Mouse (Mus musculus) hindbrain, embryonic 15.5 days (tissue): ENCODE results near the gene Gm20388. TPM values are rescaled to one million over a fixed set of nuclear protein-coding genes. Genes with fewer than 3 reads are reported as not detected.
A peak's percentile ranks its signal among the peaks of the same experiment; 100 is the strongest.
"Not testable (repeated sequence)": the region's sequence is repeated elsewhere in the genome, so short reads cannot be mapped to it uniquely, and the experiment has no call there.

ENCODE experiments used
- ATAC-seq: fragments of 200-750 bp; cut with Nextera tagmentation; 2 replicates; pipeline ENCODE4 v1.8.0; 2017; ENCODE audit warnings: low read depth, moderate number of reproducible peaks, moderate TSS enrichment; ENCODE audit not compliant: low FRiP score
- H3K27ac ChIP-seq: fragments of 300-500 bp; sonication (generic); replicated peaks from 2 replicates; pipeline ENCODE4 v1.5.1; 2015; ENCODE audit warnings: mild to moderate bottlenecking, inconsistent platforms
- H3K27me3 ChIP-seq: fragments of 300-500 bp; sonication (generic); 2 replicates; pipeline ENCODE4 v1.6.1; 2015; ENCODE audit warnings: control low read depth, inconsistent platforms
- H3K36me3 ChIP-seq: fragments of 300-500 bp; sonication (generic); 2 replicates; pipeline ENCODE4 v1.6.1; 2015; ENCODE audit warnings: control low read depth, inconsistent platforms
- H3K4me1 ChIP-seq: fragments of 300-500 bp; sonication (generic); replicated peaks from 2 replicates; pipeline ENCODE4 v1.6.1; 2015; ENCODE audit warnings: control low read depth, inconsistent platforms
- H3K4me2 ChIP-seq: fragments of 300-500 bp; sonication (generic); 2 replicates; pipeline ENCODE4 v1.6.1; 2015; ENCODE audit warnings: moderate library complexity, mild to moderate bottlenecking, inconsistent platforms
- H3K4me3 ChIP-seq: fragments of 300-500 bp; sonication (generic); 2 replicates; pipeline ENCODE4 v1.5.1; 2015; ENCODE audit warnings: mild to moderate bottlenecking, inconsistent platforms
- H3K9ac ChIP-seq: fragments of 300-500 bp; sonication (generic); 2 replicates; pipeline ENCODE4 v1.6.1; 2015; ENCODE audit warnings: inconsistent platforms
- H3K9me3 ChIP-seq: fragments of 300-500 bp; sonication (generic); 2 replicates; pipeline ENCODE4 v1.6.1; 2016; ENCODE audit warnings: control low read depth, inconsistent platforms
- WGBS: fragments of 180-500 bp; shearing (Covaris S2); methylation state at CpG from one replicate; pipeline ENCODE4 v1.1.7; 2015; 5-methylcytosine and 5-hydroxymethylcytosine counted together
- polyA plus RNA-seq: library from polyadenylated mRNA; unstranded; fragments of >200 nt; fragmentation: Nextera tagmentation; extraction: Ambion mirVana; gene quantifications from 2 replicates; pipeline ENCODE4 v1.2.1, GENCODE M21; 2015

Gm20388 gene
- polyA plus RNA-seq, 1 experiment from 2014 or later: 5.4 TPM

GRCm38 (mm10) chr8:123510819-123511218, 3600.2 kb downstream of the Gm20388 start:
- H3K9me3 ChIP-seq: no peaks in the 10 kb centered on the region
- no peak overlapping the region for H3K9ac ChIP-seq
- WGBS: 77% methylated on average over 5 of the region's 5 CpGs
- H3K27ac ChIP-seq: no peak overlapping the region
- H3K27me3 ChIP-seq: no peaks in the 10 kb centered on the region
- ATAC-seq: no peak
- H3K36me3 ChIP-seq: peaks cover 41% of the 10 kb centered on the region
- no peak overlapping the region for H3K4me2 ChIP-seq
- H3K4me3 ChIP-seq: no peak overlapping the region
- H3K4me1 ChIP-seq: peaks cover 27% of the 10 kb centered on the region

- Histone ChIP-seq H3K4me1 (peaks cover 37% of the 10 kb centered on the region), H3K9ac (peak overlapping the region; percentile 95), H3K9me3 (no peaks in the 10 kb centered on the region), H3K4me2 (peak overlapping the region; percentile 88), H3K4me3 (peak overlapping the region; percentile 56), H3K27ac (peak overlapping the region; percentile 90), H3K27me3 (no peaks in the 10 kb centered on the region), H3K36me3 (peaks cover 10% of the 10 kb centered on the region)
- ATAC-seq: no peak
- WGBS: 1% methylated on average over 9 of the region's 9 CpGs
Measured at GRCm38 (mm10) chr8:123514136-123514535, 3603.5 kb downstream of the Gm20388 start.

GRCm38 (mm10) chr8:123514781-123515539, 3604.3 kb downstream of the Gm20388 start, which contains the start of gene Dbndd1:
Dbndd1 (minus strand) TSS chr8:123515463.
- H3K9ac ChIP-seq: peak within 1 kb of the TSS; percentile 95
- H3K4me2 ChIP-seq: peak within 1 kb of the TSS; percentile 88
- peaks cover 44% of the 10 kb centered on the region for H3K4me1 ChIP-seq
- ATAC-seq: peak; percentile 67
- H3K9me3 ChIP-seq: no peaks in the 10 kb centered on the region
- H3K27me3 ChIP-seq: no peaks in the 10 kb centered on the region
- under 1% methylated on average over 42 of the region's 63 CpGs for WGBS
- H3K4me3 ChIP-seq: peak within 1 kb of the TSS; percentile 56
- peaks cover 3% of the 10 kb centered on the region; the same call in 1 of the 2 replicates for H3K36me3 ChIP-seq
- H3K27ac ChIP-seq: peak within 1 kb of the TSS; percentile 90

GRCm38 (mm10) chr8:123515540-123515897, 3604.9 kb downstream of the Gm20388 start:
- H3K4me3 ChIP-seq: peak overlapping the region; percentile 56
- no peak for ATAC-seq
- 0% methylated on average over 11 of the region's 11 CpGs for WGBS
- H3K4me2 ChIP-seq: peak overlapping the region; percentile 88
- H3K4me1 ChIP-seq: peaks cover 47% of the 10 kb centered on the region
- H3K36me3 ChIP-seq: peaks cover 5% of the 10 kb centered on the region; the same call in 1 of the 2 replicates
- H3K9me3 ChIP-seq: no peaks in the 10 kb centered on the region
- H3K27ac ChIP-seq: peak overlapping the region; percentile 90
- no peaks in the 10 kb centered on the region for H3K27me3 ChIP-seq
- H3K9ac ChIP-seq: peak overlapping the region; percentile 11; the same call in 1 of the 2 replicates

GRCm38 (mm10) chr8:123516596-123516995, 3606.0 kb downstream of the Gm20388 start:
- H3K27me3 ChIP-seq: no peaks in the 10 kb centered on the region
- 18% methylated on average over 2 of the region's 2 CpGs for WGBS
- H3K4me1 ChIP-seq: peaks cover 47% of the 10 kb centered on the region
- H3K36me3 ChIP-seq: peaks cover 9% of the 10 kb centered on the region; the same call in 1 of the 2 replicates
- no peak overlapping the region for H3K4me3 ChIP-seq
- no peaks in the 10 kb centered on the region for H3K9me3 ChIP-seq
- no peak overlapping the region for H3K27ac ChIP-seq
- ATAC-seq: no peak
- H3K4me2 ChIP-seq: no peak overlapping the region
- H3K9ac ChIP-seq: no peak overlapping the region

GRCm38 (mm10) chr8:123518172-123518571, 3607.5 kb downstream of the Gm20388 start:
- no peaks in the 10 kb centered on the region for H3K27me3 ChIP-seq
- 36% methylated on average over 10 of the region's 10 CpGs for WGBS
- no peaks in the 10 kb centered on the region for H3K9me3 ChIP-seq
- peaks cover 41% of the 10 kb centered on the region for H3K4me1 ChIP-seq
- H3K4me3 ChIP-seq: peak overlapping the region; percentile 62
- H3K27ac ChIP-seq: peak overlapping the region; percentile 27; the same call in 1 of the 2 replicates
- peaks cover 17% of the 10 kb centered on the region for H3K36me3 ChIP-seq
- ATAC-seq: no peak
- 0 out of 2 replicates have a peak overlapping the region, but pooled peaks have one; percentile 23 for H3K9ac ChIP-seq
- peak overlapping the region; percentile 77 for H3K4me2 ChIP-seq

- 0% methylated on average over 20 of the region's 20 CpGs for WGBS
- Histone ChIP-seq H3K27me3 (no peaks in the 10 kb centered on the region), H3K27ac (peak within 1 kb of the TSS; percentile 74), H3K9me3 (no peaks in the 10 kb centered on the region), H3K4me1 (peaks cover 36% of the 10 kb centered on the region), H3K9ac (peak within 1 kb of the TSS; percentile 66), H3K4me2 (peak within 1 kb of the TSS; percentile 77), H3K4me3 (peak within 1 kb of the TSS; percentile 62), H3K36me3 (peaks cover 22% of the 10 kb centered on the region)
- peak; percentile 89 for ATAC-seq
Measured at GRCm38 (mm10) chr8:123518667-123519066, 3608.0 kb downstream of the Gm20388 start, which contains the start of gene Gas8. Gas8 (plus strand) TSS chr8:123518834.

GRCm38 (mm10) chr8:123520048-123520447, 3609.4 kb downstream of the Gm20388 start:
- H3K9me3 ChIP-seq, H3K4me3 ChIP-seq, H3K27ac ChIP-seq, ATAC-seq, H3K9ac ChIP-seq, H3K27me3 ChIP-seq: not testable (repeated sequence)
- peaks cover 36% of the 10 kb centered on the region for H3K36me3 ChIP-seq
- WGBS: 81% methylated on average over 1 of the region's 1 CpGs
- peaks cover 28% of the 10 kb centered on the region for H3K4me1 ChIP-seq
- H3K4me2 ChIP-seq: peak overlapping the region; percentile 77; the same call in 1 of the 2 replicates

- H3K27ac ChIP-seq: no peak overlapping the region
- H3K4me1 ChIP-seq: no peaks in the 10 kb centered on the region
- no peak overlapping the region for H3K4me3 ChIP-seq
- H3K36me3 ChIP-seq: peaks cover 93% of the 10 kb centered on the region
- no peaks in the 10 kb centered on the region for H3K27me3 ChIP-seq
- 91% methylated on average over 25 of the region's 25 CpGs for WGBS
- no peak overlapping the region for H3K4me2 ChIP-seq
- ATAC-seq: no peak
- H3K9me3 ChIP-seq: no peaks in the 10 kb centered on the region
- no peak overlapping the region for H3K9ac ChIP-seq
Measured at GRCm38 (mm10) chr8:123527720-123528489, 3617.3 kb downstream of the Gm20388 start.

- Histone ChIP-seq H3K4me3 (no peak overlapping the region), H3K9ac (no peak overlapping the region), H3K27me3 (peaks cover 8% of the 10 kb centered on the region; the same call in 1 of the 2 replicates), H3K4me1 (no peaks in the 10 kb centered on the region), H3K36me3 (peaks cover 52% of the 10 kb centered on the region), H3K9me3 (no peaks in the 10 kb centered on the region), H3K27ac (no peak overlapping the region), H3K4me2 (no peak overlapping the region)
- ATAC-seq: 0 out of 2 replicates have a peak, but pooled peaks have one; percentile 19
- 85% methylated on average over 9 of the region's 9 CpGs for WGBS
Measured at GRCm38 (mm10) chr8:123536242-123536989, 3625.8 kb downstream of the Gm20388 start.

GRCm38 (mm10) chr8:123536990-123537380, 3626.3 kb downstream of the Gm20388 start:
- Histone ChIP-seq H3K9me3 (no peaks in the 10 kb centered on the region), H3K4me2 (no peak overlapping the region), H3K27me3 (peaks cover 8% of the 10 kb centered on the region; the same call in 1 of the 2 replicates), H3K27ac (no peak overlapping the region), H3K4me1 (no peaks in the 10 kb centered on the region), H3K9ac (no peak overlapping the region), H3K4me3 (no peak overlapping the region), H3K36me3 (peaks cover 46% of the 10 kb centered on the region)
- WGBS: 27% methylated on average over 8 of the region's 10 CpGs
- 0 out of 2 replicates have a peak, but pooled peaks have one; percentile 30 for ATAC-seq
